Mouse (Mus musculus): ENCODE measurements at regions not wholly inside any gene's neighbourhood (a gene's known extent, or its start where the extent isn't known, plus 50 kb on each side); places are given as distances from the start of the nearest gene placed in this dataset.

DNA sequence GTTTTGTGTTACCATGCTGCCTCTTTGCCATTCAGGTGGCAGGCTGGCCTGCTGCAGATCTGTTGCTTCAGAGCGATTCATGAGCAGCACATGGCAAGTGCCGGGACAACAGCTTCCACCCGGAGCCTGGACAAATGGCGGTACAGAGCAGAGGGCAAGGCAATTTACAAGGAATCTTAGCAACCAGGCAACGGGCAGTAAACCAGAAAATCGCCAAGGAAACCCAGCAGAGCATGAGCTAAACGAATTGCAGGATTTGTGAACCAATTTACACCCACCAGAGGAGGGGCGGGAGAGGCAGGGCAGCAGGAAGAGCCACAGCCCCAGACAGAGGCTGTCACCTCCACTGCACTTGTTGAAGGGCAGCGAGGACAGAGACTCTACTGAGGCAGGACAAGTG lies 60.5 kb upstream of the Loxl4 start:
- H3K4me2 ChIP-seq, result no peak overlapping the region
- WGBS, result 4% methylated on average over 9 of the region's 9 CpGs
- peaks cover 22% of the 10 kb centered on the region for H3K4me1 ChIP-seq
- H3K4me3 ChIP-seq (replicated peaks), result no peak overlapping the region
- no peaks in the 10 kb centered on the region for H3K36me3 ChIP-seq
- H3K27me3 ChIP-seq (replicated peaks), result peaks cover 37% of the 10 kb centered on the region
- H3K9me3 ChIP-seq (replicated peaks), result no peaks in the 10 kb centered on the region
- peak; percentile 77; the same call in 1 of the 2 replicates for ATAC-seq (ENCODE audit: low FRiP score)
- H3K9ac ChIP-seq (replicated peaks), result no peak overlapping the region
- no peak overlapping the region for H3K27ac ChIP-seq (replicated peaks)

DNA sequence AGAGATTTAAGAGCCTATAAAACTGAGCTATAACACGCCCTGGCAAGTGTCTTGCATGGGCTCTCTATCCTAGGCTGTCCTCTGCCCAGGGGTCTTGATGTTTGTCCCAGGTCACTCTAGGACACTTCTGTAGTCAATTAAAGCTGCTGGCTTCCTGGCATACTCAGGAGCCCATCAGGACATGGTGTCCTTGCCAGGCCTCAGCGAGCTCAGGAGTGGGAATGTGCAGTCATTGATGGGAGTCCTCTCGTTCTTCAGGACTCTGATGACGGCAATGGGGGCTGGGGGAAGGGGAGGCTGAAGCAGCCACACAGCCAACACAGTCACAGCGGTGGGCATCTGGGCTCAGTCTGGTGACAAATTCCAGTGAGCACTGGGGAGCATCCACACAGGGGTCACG lies 57.3 kb upstream of the Loxl4 start:
- 0 out of 2 replicates have a peak, but pooled peaks cover 2% of the 10 kb centered on the region for H3K9me3 ChIP-seq (replicated peaks)
- H3K4me1 ChIP-seq, result peaks cover 22% of the 10 kb centered on the region
- H3K27me3 ChIP-seq (replicated peaks), result peaks cover 51% of the 10 kb centered on the region
- no peak overlapping the region for H3K4me2 ChIP-seq
- no peak overlapping the region for H3K9ac ChIP-seq (replicated peaks)
- no peak overlapping the region for H3K4me3 ChIP-seq (replicated peaks)
- no peaks in the 10 kb centered on the region for H3K36me3 ChIP-seq
- no peak for ATAC-seq (ENCODE audit: low FRiP score)
- no peak overlapping the region for H3K27ac ChIP-seq (replicated peaks)
- WGBS, result 74% methylated on average over 6 of the region's 6 CpGs

- peaks cover 51% of the 10 kb centered on the region for H3K27me3 ChIP-seq (replicated peaks)
- WGBS, result 71% methylated on average over 14 of the region's 14 CpGs
Measured at GRCm38 (mm10) chr19:42668385-42669098, 55.9 kb upstream of the Loxl4 start.

GRCm38 (mm10) chr19:42666906-42667305 lies 54.3 kb upstream of the Loxl4 start:
- ATAC-seq (ENCODE audit: low FRiP score), result no peak
- Histone ChIP-seq H3K4me3 (replicated peaks) (no peak overlapping the region), H3K27ac (replicated peaks) (no peak overlapping the region), H3K27me3 (replicated peaks) (peaks cover 46% of the 10 kb centered on the region), H3K4me2 (no peak overlapping the region), H3K9ac (replicated peaks) (no peak overlapping the region), H3K4me1 (peaks cover 7% of the 10 kb centered on the region; the same call in 1 of the 2 replicates), H3K9me3 (replicated peaks) (0 out of 2 replicates have a peak, but pooled peaks cover 2% of the 10 kb centered on the region), H3K36me3 (no peaks in the 10 kb centered on the region)
- WGBS, result 82% methylated on average over 5 of the region's 5 CpGs

More at GRCm38 (mm10) chr19:42668385-42669098, 55.9 kb upstream of the Loxl4 start:
- ATAC-seq (ENCODE audit: low FRiP score), result no peak
- no peak overlapping the region for H3K4me3 ChIP-seq (replicated peaks)
- no peak overlapping the region for H3K4me2 ChIP-seq
- no peak overlapping the region for H3K27ac ChIP-seq (replicated peaks)
- no peak overlapping the region for H3K9ac ChIP-seq (replicated peaks)
- H3K36me3 ChIP-seq, result no peaks in the 10 kb centered on the region
- H3K9me3 ChIP-seq (replicated peaks), result 0 out of 2 replicates have a peak, but pooled peaks cover 2% of the 10 kb centered on the region
- peaks cover 16% of the 10 kb centered on the region for H3K4me1 ChIP-seq

Data from neural tube, embryonic 15.5 days (tissue).